In genomic region chr2:36081446-36081845, GRCm38 (mm10) we compare ENCODE assay signal across 13 mouse cellular contexts. TPM values are rescaled to one million over a fixed set of nuclear protein-coding genes. Genes with fewer than 3 reads are reported as not detected.
DNase-seq lines count a peak whose midpoint lies in the region; ATAC-seq and TF ChIP-seq lines count a peak whose summit lies in the region.
"Had no signal": no experiment of that assay in that cellular context is flagged by ENCODE, and none has a peak within 500 bp of the region (broad histone marks: within the 10 kb centered on the region; RNA-seq: fewer than 3 reads in every experiment).

No protein-coding gene starts in this region.

- WGBS in hindbrain, embryonic 11.5 days = 33% methylated on average over 9 of the region's 9 CpGs
- 29% methylated on average over 9 of the region's 9 CpGs for WGBS in hindbrain, embryonic 12.5 days
- 20% methylated on average over 9 of the region's 9 CpGs for WGBS in limb, embryonic 12.5 days
- WGBS in stomach, postnatal 0 days = 10% methylated on average over 9 of the region's 9 CpGs
- 11% methylated on average over 9 of the region's 9 CpGs for WGBS in cerebellum, adult 2 months
- 49% methylated on average over 9 of the region's 9 CpGs for WGBS in forebrain, embryonic 13.5 days

- no peak overlapping the region for H3K4me3 ChIP-seq in hindbrain, embryonic 11.5 days (ENCODE audit: low read depth, low read length)
- no peak overlapping the region for H3K4me3 ChIP-seq in hindbrain, embryonic 12.5 days
- no peak overlapping the region for H3K4me3 ChIP-seq in limb, embryonic 12.5 days (replicated peaks)
- no peak overlapping the region for H3K4me3 ChIP-seq in stomach, postnatal 0 days (ENCODE audit: low read depth, low read length)
- H3K4me3 ChIP-seq in cerebellum, adult 2 months (replicated peaks; ENCODE audit: insufficient read depth, low read depth, low read length) = no peak overlapping the region
- no peak overlapping the region for H3K4me3 ChIP-seq in forebrain, embryonic 13.5 days
- H3K4me3 ChIP-seq: hindbrain, embryonic 13.5 days had no signal

- no peaks in the 10 kb centered on the region for H3K9me3 ChIP-seq in hindbrain, embryonic 11.5 days (ENCODE audit: control insufficient read depth, low read length)
- H3K9me3 ChIP-seq in hindbrain, embryonic 12.5 days (replicated peaks) = no peaks in the 10 kb centered on the region
- no peaks in the 10 kb centered on the region for H3K9me3 ChIP-seq in limb, embryonic 12.5 days
- H3K9me3 ChIP-seq in stomach, postnatal 0 days (ENCODE audit: control insufficient read depth, low read length) = no peaks in the 10 kb centered on the region
- H3K9me3 ChIP-seq in forebrain, embryonic 13.5 days (replicated peaks) = no peaks in the 10 kb centered on the region
- H3K9me3 ChIP-seq: hindbrain, embryonic 13.5 days had no signal

- no peak overlapping the region for H3K4me2 ChIP-seq in hindbrain, embryonic 11.5 days (replicated peaks; ENCODE audit: low read depth, low read length)
- H3K4me2 ChIP-seq in hindbrain, embryonic 12.5 days (replicated peaks) = no peak overlapping the region
- H3K4me2 ChIP-seq in limb, embryonic 12.5 days = no peak overlapping the region
- H3K4me2 ChIP-seq in stomach, postnatal 0 days (replicated peaks; ENCODE audit: low read depth) = no peak overlapping the region
- H3K4me2 ChIP-seq in forebrain, embryonic 13.5 days = no peak overlapping the region
- H3K4me2 ChIP-seq: hindbrain, embryonic 13.5 days had no signal

- no peaks in the 10 kb centered on the region for H3K36me3 ChIP-seq in hindbrain, embryonic 11.5 days (ENCODE audit: control insufficient read depth, insufficient read depth, low read length)
- no peaks in the 10 kb centered on the region for H3K36me3 ChIP-seq in hindbrain, embryonic 12.5 days
- H3K36me3 ChIP-seq in limb, embryonic 12.5 days = no peaks in the 10 kb centered on the region
- H3K36me3 ChIP-seq in stomach, postnatal 0 days (ENCODE audit: control insufficient read depth, insufficient read depth, low read length) = no peaks in the 10 kb centered on the region
- H3K36me3 ChIP-seq in forebrain, embryonic 13.5 days (ENCODE audit: poor library complexity, severe bottlenecking) = no peaks in the 10 kb centered on the region
- H3K36me3 ChIP-seq: hindbrain, embryonic 13.5 days had no signal

- H3K4me1 ChIP-seq in hindbrain, embryonic 11.5 days (replicated peaks; ENCODE audit: control insufficient read depth, insufficient read depth, low read length) = no peaks in the 10 kb centered on the region
- peaks cover 17% of the 10 kb centered on the region for H3K4me1 ChIP-seq in hindbrain, embryonic 12.5 days
- H3K4me1 ChIP-seq in limb, embryonic 12.5 days (replicated peaks) = peaks cover 38% of the 10 kb centered on the region
- no peaks in the 10 kb centered on the region for H3K4me1 ChIP-seq in stomach, postnatal 0 days (replicated peaks; ENCODE audit: control insufficient read depth, insufficient read depth)
- no peaks in the 10 kb centered on the region for H3K4me1 ChIP-seq in cerebellum, adult 2 months (ENCODE audit: control insufficient read depth, insufficient read depth, low read length)
- H3K4me1 ChIP-seq in forebrain, embryonic 13.5 days = peaks cover 19% of the 10 kb centered on the region

- H3K9ac ChIP-seq in hindbrain, embryonic 11.5 days (ENCODE audit: low read depth, low read length) = no peak overlapping the region
- no peak overlapping the region for H3K9ac ChIP-seq in hindbrain, embryonic 12.5 days
- no peak overlapping the region for H3K9ac ChIP-seq in limb, embryonic 12.5 days (replicated peaks)
- H3K9ac ChIP-seq in stomach, postnatal 0 days (ENCODE audit: low read length) = no peak overlapping the region
- no peak overlapping the region for H3K9ac ChIP-seq in forebrain, embryonic 13.5 days
- H3K9ac ChIP-seq: hindbrain, embryonic 13.5 days had no signal

- TF ChIP-seq POLR2A in cerebellum, adult 2 months (IDR thresholded peaks at IDR 0.05; ENCODE audit: borderline replicate concordance, insufficient read depth, low read length) = no peak

- ATAC-seq in hindbrain, embryonic 11.5 days (ENCODE audit: low FRiP score) = no peak
- no peak for ATAC-seq in hindbrain, embryonic 12.5 days (ENCODE audit: low FRiP score)
- ATAC-seq in limb, embryonic 12.5 days (ENCODE audit: insufficient number of reproducible peaks, insufficient read depth, low FRiP score, low TSS enrichment, low read depth) = no peak
- ATAC-seq in stomach, postnatal 0 days (ENCODE audit: low FRiP score, low TSS enrichment) = peak; percentile 59; the same call in 1 of the 2 replicates
- no peak for ATAC-seq in forebrain, embryonic 13.5 days
- ATAC-seq: forebrain, embryonic 14.5 days; lung, postnatal 0 days had no signal

- TF ChIP-seq EP300 in stomach, postnatal 0 days (optimal IDR thresholded peaks at IDR 0.05) = no peak

- TF ChIP-seq CTCF in stomach, postnatal 0 days (IDR thresholded peaks at IDR 0.05; ENCODE audit: low read depth) = no peak
- TF ChIP-seq CTCF in cerebellum, adult 2 months (IDR thresholded peaks at IDR 0.05; ENCODE audit: borderline replicate concordance, insufficient read depth, low read depth, low read length) = no peak

- DNase-seq in hindbrain, embryonic 11.5 days (ENCODE audit: low spot score) = peak; percentile 9
- peak; percentile 9 for DNase-seq in kidney, adult 18-20 months
- peak; percentile 31 for DNase-seq in stomach, postnatal 0 days (ENCODE audit: low spot score)
- DNase-seq in cerebellum, adult 2 months = no peak
- DNase-seq in urinary bladder, adult 2 months (ENCODE audit: low spot score) = no peak
- DNase-seq: thymus, postnatal 36 days had no signal

- H3K27ac ChIP-seq in hindbrain, embryonic 11.5 days (ENCODE audit: low read depth, low read length) = no peak overlapping the region
- no peak overlapping the region for H3K27ac ChIP-seq in hindbrain, embryonic 12.5 days
- 0 out of 2 replicates have a peak overlapping the region, but pooled peaks have one; percentile 4 for H3K27ac ChIP-seq in limb, embryonic 12.5 days
- no peak overlapping the region for H3K27ac ChIP-seq in stomach, postnatal 0 days (replicated peaks)
- H3K27ac ChIP-seq in cerebellum, adult 2 months (ENCODE audit: insufficient read depth, low read length) = no peak overlapping the region
- no peak overlapping the region for H3K27ac ChIP-seq in forebrain, embryonic 13.5 days
- H3K27ac ChIP-seq: hindbrain, embryonic 13.5 days had no signal

- no peaks in the 10 kb centered on the region for H3K27me3 ChIP-seq in hindbrain, embryonic 11.5 days (ENCODE audit: control insufficient read depth, insufficient read depth, low read length)
- peaks cover 6% of the 10 kb centered on the region for H3K27me3 ChIP-seq in hindbrain, embryonic 12.5 days
- H3K27me3 ChIP-seq in limb, embryonic 12.5 days = peaks cover 17% of the 10 kb centered on the region
- no peaks in the 10 kb centered on the region for H3K27me3 ChIP-seq in stomach, postnatal 0 days (ENCODE audit: control insufficient read depth, insufficient read depth, low read length)
- H3K27me3 ChIP-seq in cerebellum, adult 2 months (ENCODE audit: control insufficient read depth, insufficient read depth, low read length) = no peaks in the 10 kb centered on the region
- H3K27me3 ChIP-seq in forebrain, embryonic 13.5 days = 0 out of 2 replicates have a peak, but pooled peaks cover 15% of the 10 kb centered on the region

RNA-seq across cellular contexts. Expression of gene Lhx6, which starts 23.8 kb away (rescaled TPM):
- polyA plus RNA-seq in hindbrain, embryonic 11.5 days (2014; fragmentation: Nextera tagmentation; extraction: Ambion mirVana) = 0.93 and 1.3 TPM in 2 replicates
- 1.4 and 2.7 TPM in 2 replicates for polyA plus RNA-seq in hindbrain, embryonic 12.5 days (2016; fragmentation: Nextera tagmentation; extraction: Ambion mirVana)
- polyA plus RNA-seq in limb, embryonic 12.5 days (2016; fragmentation: Nextera tagmentation; extraction: Ambion mirVana) = 0.95 and 1.0 TPM in 2 replicates
- polyA plus RNA-seq in stomach, postnatal 0 days (2015; fragmentation: Nextera tagmentation; extraction: Ambion mirVana) = 0.41 and 0.79 TPM in 2 replicates
- polyA plus RNA-seq in cerebellum, adult 2 months (2012; rRNA removed) = 0.13 and 0.24 TPM in 2 replicates
- polyA plus RNA-seq in urinary bladder, adult 2 months (2012; rRNA removed) = 0.76 and 1.4 TPM in 2 replicates
- 25.9 and 33.7 TPM in 2 replicates for polyA plus RNA-seq in forebrain, embryonic 13.5 days (2015; fragmentation: Nextera tagmentation; extraction: Ambion mirVana)

RNA-seq across cellular contexts. Expression of gene Morn5, which starts 32.2 kb away (rescaled TPM):
- 3.6 and 4.0 TPM in 2 replicates for polyA plus RNA-seq in hindbrain, embryonic 11.5 days (2014; fragmentation: Nextera tagmentation; extraction: Ambion mirVana)
- 3.2 and 3.6 TPM in 2 replicates for polyA plus RNA-seq in hindbrain, embryonic 12.5 days (2016; fragmentation: Nextera tagmentation; extraction: Ambion mirVana)
- not detected in 2 replicates for polyA plus RNA-seq in limb, embryonic 12.5 days (2016; fragmentation: Nextera tagmentation; extraction: Ambion mirVana)
- polyA plus RNA-seq in stomach, postnatal 0 days (2015; fragmentation: Nextera tagmentation; extraction: Ambion mirVana) = not detected in 2 replicates
- polyA plus RNA-seq in cerebellum, adult 2 months (2012; rRNA removed) = 2.5 and 2.6 TPM in 2 replicates
- 0.25 TPM in 2 replicates for polyA plus RNA-seq in urinary bladder, adult 2 months (2012; rRNA removed)
- polyA plus RNA-seq in forebrain, embryonic 13.5 days (2015; fragmentation: Nextera tagmentation; extraction: Ambion mirVana) = 2.0 and 4.1 TPM in 2 replicates
- polyA plus RNA-seq: spleen, adult 2 months had no signal

RNA-seq across cellular contexts. Expression of gene Ndufa8, which starts 32.2 kb away (rescaled TPM):
- polyA plus RNA-seq in hindbrain, embryonic 11.5 days (2014; fragmentation: Nextera tagmentation; extraction: Ambion mirVana) = 196 and 198 TPM in 2 replicates
- polyA plus RNA-seq in hindbrain, embryonic 12.5 days (2016; fragmentation: Nextera tagmentation; extraction: Ambion mirVana) = 171 and 179 TPM in 2 replicates
- polyA plus RNA-seq in limb, embryonic 12.5 days (2016; fragmentation: Nextera tagmentation; extraction: Ambion mirVana) = 181 and 194 TPM in 2 replicates
- 237 and 242 TPM in 2 replicates for polyA plus RNA-seq in stomach, postnatal 0 days (2015; fragmentation: Nextera tagmentation; extraction: Ambion mirVana)
- 241 and 249 TPM in 2 replicates for polyA plus RNA-seq in cerebellum, adult 2 months (2012; rRNA removed)
- 126 and 129 TPM in 2 replicates for polyA plus RNA-seq in urinary bladder, adult 2 months (2012; rRNA removed)
- polyA plus RNA-seq in forebrain, embryonic 13.5 days (2015; fragmentation: Nextera tagmentation; extraction: Ambion mirVana) = 222 and 237 TPM in 2 replicates

RNA-seq across cellular contexts. Expression of gene Mrrf, which starts 54.7 kb away (rescaled TPM):
- 29.7 and 35.9 TPM in 2 replicates for polyA plus RNA-seq in hindbrain, embryonic 11.5 days (2014; fragmentation: Nextera tagmentation; extraction: Ambion mirVana)
- polyA plus RNA-seq in hindbrain, embryonic 12.5 days (2016; fragmentation: Nextera tagmentation; extraction: Ambion mirVana) = 23.0 and 24.8 TPM in 2 replicates
- 26.5 and 26.7 TPM in 2 replicates for polyA plus RNA-seq in limb, embryonic 12.5 days (2016; fragmentation: Nextera tagmentation; extraction: Ambion mirVana)
- 19.2 and 21.0 TPM in 2 replicates for polyA plus RNA-seq in stomach, postnatal 0 days (2015; fragmentation: Nextera tagmentation; extraction: Ambion mirVana)
- polyA plus RNA-seq in cerebellum, adult 2 months (2012; rRNA removed) = 25.1 and 31.2 TPM in 2 replicates
- 25.2 and 27.2 TPM in 2 replicates for polyA plus RNA-seq in urinary bladder, adult 2 months (2012; rRNA removed)
- 25.7 and 27.2 TPM in 2 replicates for polyA plus RNA-seq in forebrain, embryonic 13.5 days (2015; fragmentation: Nextera tagmentation; extraction: Ambion mirVana)

RNA-seq across cellular contexts. Expression of gene Rbm18, which starts 55.1 kb away (rescaled TPM):
- 121 and 131 TPM in 2 replicates for polyA plus RNA-seq in hindbrain, embryonic 11.5 days (2014; fragmentation: Nextera tagmentation; extraction: Ambion mirVana)
- 129 TPM in 2 replicates for polyA plus RNA-seq in hindbrain, embryonic 12.5 days (2016; fragmentation: Nextera tagmentation; extraction: Ambion mirVana)
- polyA plus RNA-seq in limb, embryonic 12.5 days (2016; fragmentation: Nextera tagmentation; extraction: Ambion mirVana) = 90.8 and 95.6 TPM in 2 replicates
- polyA plus RNA-seq in stomach, postnatal 0 days (2015; fragmentation: Nextera tagmentation; extraction: Ambion mirVana) = 33.7 and 34.0 TPM in 2 replicates
- 48.9 and 51.7 TPM in 2 replicates for polyA plus RNA-seq in cerebellum, adult 2 months (2012; rRNA removed)
- 39.7 and 41.5 TPM in 2 replicates for polyA plus RNA-seq in urinary bladder, adult 2 months (2012; rRNA removed)
- polyA plus RNA-seq in forebrain, embryonic 13.5 days (2015; fragmentation: Nextera tagmentation; extraction: Ambion mirVana) = 140 and 143 TPM in 2 replicates

Comparison
In these comparisons a context has a peak if more than half of its experiments do, and no peak if none do; other contexts are left out.
1. DNase-seq: peak in hindbrain, embryonic 11.5 days (single experiment), kidney, adult 18-20 months (single experiment) and stomach, postnatal 0 days (single experiment); none in cerebellum, adult 2 months (0 of 2) and urinary bladder, adult 2 months (single experiment).